Mouse (Mus musculus) testis, adult 2 months (tissue): ENCODE measurements around the gene Stard13.

Experiments
- CTCF ChIP-seq: fragments of 200-500 bp; IDR thresholded peaks from 2 replicates; pipeline ENCODE4 v1.5.1; 2012; ENCODE audit warnings: low read depth, mild to moderate bottlenecking, inconsistent platforms, low read length, moderate library complexity; ENCODE audit not compliant: control insufficient read depth, insufficient read depth, insufficient replicate concordance
- POLR2A ChIP-seq: fragments of 200-500 bp; IDR thresholded peaks from 2 replicates; pipeline ENCODE4 v1.6.1; 2012; ENCODE audit warnings: low read depth, mild to moderate bottlenecking, inconsistent platforms, low read length, moderate library complexity; ENCODE audit not compliant: control insufficient read depth

DNA sequence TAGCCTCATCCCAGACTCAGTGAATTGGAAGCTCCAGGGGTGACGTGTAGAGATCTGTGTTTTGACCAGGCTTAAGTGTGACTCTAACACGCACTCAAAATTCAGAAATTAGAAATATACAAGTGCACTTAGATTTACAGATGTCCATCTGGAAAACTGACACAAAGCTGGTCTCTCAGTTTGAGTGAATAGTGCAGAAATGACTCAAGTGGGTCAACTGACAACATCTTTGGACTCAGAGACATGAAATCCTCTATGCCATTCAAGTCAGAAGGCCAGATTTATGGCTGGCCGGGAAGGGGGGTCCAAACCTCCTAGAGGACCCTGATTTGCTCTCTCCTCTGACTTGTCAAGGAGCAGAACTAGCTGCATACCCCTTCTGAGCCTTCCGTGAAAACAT lies 85.6 kb downstream of the Stard13 start:
- TF ChIP-seq POLR2A (no peak), CTCF (no peak)
